Comparison of ENCODE assay signal across 7 mouse cellular contexts in genomic region chr7:123982461-123983038, GRCm38 (mm10). TPM values are rescaled to one million over a fixed set of nuclear protein-coding genes. Genes with fewer than 3 reads are reported as not detected.
DNase-seq lines count a peak whose midpoint lies in the region; ATAC-seq and TF ChIP-seq lines count a peak whose summit lies in the region.

Hs3st4 (plus strand) TSS chr7:123982869.

- H3K9ac ChIP-seq in hindbrain, postnatal 0 days (replicated peaks; ENCODE audit: low read length): peak within 1 kb of the TSS; percentile 54
- H3K9ac ChIP-seq in liver, embryonic 16.5 days (ENCODE audit: low read depth, low read length): no peak within 1 kb of the TSS
- H3K9ac ChIP-seq in stomach, embryonic 14.5 days (replicated peaks; ENCODE audit: low read depth, low read length): peak within 1 kb of the TSS; percentile 14; the same call in 1 of the 2 replicates

- H3K4me1 ChIP-seq in forebrain, embryonic 10.5 days: peaks cover 21% of the 10 kb centered on the region
- H3K4me1 ChIP-seq in hindbrain, postnatal 0 days (ENCODE audit: insufficient read depth, low read length): no peaks in the 10 kb centered on the region; the same call in 1 of the 2 replicates
- H3K4me1 ChIP-seq in liver, embryonic 16.5 days (ENCODE audit: control insufficient read depth, low read depth, low read length): no peaks in the 10 kb centered on the region
- H3K4me1 ChIP-seq in stomach, embryonic 14.5 days (ENCODE audit: control insufficient read depth, insufficient read depth, low read length): peaks cover 5% of the 10 kb centered on the region; the same call in 1 of the 2 replicates

- TF ChIP-seq CTCF in left cerebral cortex, adult 2 months (IDR thresholded peaks at IDR 0.05): no peak
- TF ChIP-seq CTCF in hindbrain, postnatal 0 days (IDR thresholded peaks at IDR 0.05; ENCODE audit: low read depth): no peak

- H3K9me3 ChIP-seq in forebrain, embryonic 10.5 days: no peaks in the 10 kb centered on the region
- H3K9me3 ChIP-seq in hindbrain, postnatal 0 days (ENCODE audit: low read length): no peaks in the 10 kb centered on the region
- H3K9me3 ChIP-seq in liver, embryonic 16.5 days (replicated peaks; ENCODE audit: control insufficient read depth, low read length): no peaks in the 10 kb centered on the region
- no peaks in the 10 kb centered on the region for H3K9me3 ChIP-seq in stomach, embryonic 14.5 days (ENCODE audit: control insufficient read depth, low read depth, low read length)

- intact Hi-C loops in left cerebral cortex, adult 2 months (cut with DNase I): loop anchor here (5.0 kb wide), 3 partner anchors 145 to 1415 kb away; no protein-coding TSS in a partner anchor

- no peaks in the 10 kb centered on the region for H3K36me3 ChIP-seq in forebrain, embryonic 10.5 days (replicated peaks)
- H3K36me3 ChIP-seq in hindbrain, postnatal 0 days (ENCODE audit: insufficient read depth, low read length): no peaks in the 10 kb centered on the region
- no peaks in the 10 kb centered on the region for H3K36me3 ChIP-seq in liver, embryonic 16.5 days (ENCODE audit: control insufficient read depth, insufficient read depth)
- no peaks in the 10 kb centered on the region for H3K36me3 ChIP-seq in stomach, embryonic 14.5 days (ENCODE audit: control insufficient read depth, insufficient read depth, low read length)

- WGBS in forebrain, embryonic 10.5 days: under 1% methylated on average over 59 of the region's 74 CpGs
- under 1% methylated on average over 45 of the region's 74 CpGs for WGBS in hindbrain, postnatal 0 days
- WGBS in liver, embryonic 16.5 days (ENCODE audit: insufficient replicate concordance): under 1% methylated on average over 37 of the region's 74 CpGs
- under 1% methylated on average over 41 of the region's 74 CpGs for WGBS in stomach, embryonic 14.5 days

- H3K4me3 ChIP-seq in left cerebral cortex, adult 2 months: peak within 1 kb of the TSS; percentile 52
- peak within 1 kb of the TSS; percentile 72 for H3K4me3 ChIP-seq in forebrain, embryonic 10.5 days
- peak within 1 kb of the TSS; percentile 71 for H3K4me3 ChIP-seq in hindbrain, postnatal 0 days (ENCODE audit: low read length)
- peak within 1 kb of the TSS; percentile 15; the same call in 1 of the 2 replicates for H3K4me3 ChIP-seq in liver, embryonic 16.5 days (ENCODE audit: low read depth, low read length)
- peak within 1 kb of the TSS; percentile 52 for H3K4me3 ChIP-seq in stomach, embryonic 14.5 days (ENCODE audit: low read depth, low read length)

- peak; percentile 53 for ATAC-seq in hindbrain, postnatal 0 days
- no peak for ATAC-seq in liver, embryonic 16.5 days (ENCODE audit: low read depth)
- ATAC-seq in stomach, embryonic 14.5 days (ENCODE audit: insufficient number of reproducible peaks, insufficient read depth, low FRiP score, low read depth): peak; percentile 49; the same call in 1 of the 2 replicates

- peaks cover 92% of the 10 kb centered on the region for H3K27me3 ChIP-seq in forebrain, embryonic 10.5 days (ENCODE audit: poor library complexity, severe bottlenecking)
- H3K27me3 ChIP-seq in hindbrain, postnatal 0 days (ENCODE audit: insufficient read depth, low read length): peaks cover 29% of the 10 kb centered on the region
- H3K27me3 ChIP-seq in liver, embryonic 16.5 days (ENCODE audit: control insufficient read depth, insufficient read depth, low read depth, low read length): peaks cover 39% of the 10 kb centered on the region
- peaks cover 54% of the 10 kb centered on the region for H3K27me3 ChIP-seq in stomach, embryonic 14.5 days (ENCODE audit: control insufficient read depth, insufficient read depth, low read length)

- peak; percentile 48 to 66 for DNase-seq in left cerebral cortex, adult 2 months (ENCODE audit: extremely low spot score in 1 of 2, low spot score in 2 of 2)
- no peak for DNase-seq in left cerebral cortex, adult 11 months (ENCODE audit: low spot score)
- peak; percentile 25 for DNase-seq in forebrain, embryonic 10.5 days (ENCODE audit: extremely low spot score, low spot score)
- peak; percentile 60 for DNase-seq in hindbrain, postnatal 0 days (ENCODE audit: low spot score)
- no peak for DNase-seq in urinary bladder, postnatal 25 days (ENCODE audit: low spot score)

- peak within 1 kb of the TSS; percentile 87 for H3K4me2 ChIP-seq in hindbrain, postnatal 0 days (ENCODE audit: low read depth, low read length)
- 0 out of 2 replicates have a peak within 1 kb of the TSS, but pooled peaks have one; percentile 9 for H3K4me2 ChIP-seq in liver, embryonic 16.5 days (ENCODE audit: low read depth, low read length)
- H3K4me2 ChIP-seq in stomach, embryonic 14.5 days (replicated peaks; ENCODE audit: low read depth, low read length): peak within 1 kb of the TSS; percentile 96

- peak within 1 kb of the TSS; percentile 57 for H3K27ac ChIP-seq in left cerebral cortex, adult 2 months
- 0 out of 2 replicates have a peak within 1 kb of the TSS, but pooled peaks have one; percentile 35 for H3K27ac ChIP-seq in forebrain, embryonic 10.5 days
- no peak within 1 kb of the TSS; the same call in 1 of the 2 replicates for H3K27ac ChIP-seq in hindbrain, postnatal 0 days
- no peak within 1 kb of the TSS for H3K27ac ChIP-seq in liver, embryonic 16.5 days (ENCODE audit: low read length)
- no peak within 1 kb of the TSS for H3K27ac ChIP-seq in stomach, embryonic 14.5 days (ENCODE audit: low read length)

RNA-seq across cellular contexts. Expression of gene Hs3st4, which starts in this region (rescaled TPM):
- 10 to 100 TPM; 41.6 to 49.3 TPM for total RNA-seq in left cerebral cortex, adult 2 months (2021)
- 0.07 TPM in 1 of 2 replicates, not detected in the other for polyA plus RNA-seq in forebrain, embryonic 10.5 days (2016; fragmentation: Nextera tagmentation; extraction: Ambion mirVana)
- total RNA-seq in hindbrain, postnatal 0 days (2014; rRNA removed): 20.7 and 20.9 TPM in 2 replicates
- 15.1 and 16.0 TPM in 2 replicates for polyA plus RNA-seq in hindbrain, postnatal 0 days (2015; fragmentation: Nextera tagmentation; extraction: Ambion mirVana)
- not detected in 2 replicates for polyA plus RNA-seq in liver, embryonic 16.5 days (2015; fragmentation: Nextera tagmentation; extraction: Ambion mirVana)
- polyA plus RNA-seq in stomach, embryonic 14.5 days (2014; fragmentation: Nextera tagmentation; extraction: Ambion mirVana): 0.15 and 0.27 TPM in 2 replicates

Comparison
In these comparisons a context has a peak if more than half of its experiments do, and no peak if none do; other contexts are left out.
1. RNA of gene Hs3st4 (polyA plus RNA-seq): 15.1 to 16.0 TPM in hindbrain, postnatal 0 days; 0.15 to 0.27 TPM in stomach, embryonic 14.5 days, 0.07 TPM in forebrain, embryonic 10.5 days and not detected in liver, embryonic 16.5 days; every median in the first group is over 10 times any median in the second.
2. DNase-seq: peak in left cerebral cortex, adult 2 months (2 of 2) and hindbrain, postnatal 0 days (single experiment); none in left cerebral cortex, adult 11 months (single experiment) and urinary bladder, postnatal 25 days (single experiment).
3. Peak in DNase-seq, H3K4me3 ChIP-seq and H3K27ac ChIP-seq in forebrain, embryonic 10.5 days; RNA of the gene not detected or under 1 TPM.
4. Peak in ATAC-seq, H3K4me3 ChIP-seq, H3K9ac ChIP-seq and H3K4me2 ChIP-seq in stomach, embryonic 14.5 days; RNA of the gene not detected or under 1 TPM.
5. H3K4me3 ChIP-seq: peak in every context shown above with its lines; median percentile 72 in forebrain, embryonic 10.5 days; 71 in hindbrain, postnatal 0 days; 52 in left cerebral cortex, adult 2 months; 52 in stomach, embryonic 14.5 days; 15 in liver, embryonic 16.5 days.
6. H3K4me2 ChIP-seq: peak in every context shown above with its lines; median percentile 96 in stomach, embryonic 14.5 days; 87 in hindbrain, postnatal 0 days; 9 in liver, embryonic 16.5 days.